Mouse (Mus musculus) liver, adult 2 months (tissue): ENCODE results near the gene Htra1. TPM values are rescaled to one million over a fixed set of nuclear protein-coding genes. Genes with fewer than 3 reads are reported as not detected.

Experiments
- DNase-seq: peaks from one replicate; pipeline ENCODE4 v3.0.0-alpha.2; 2011; ENCODE audit warnings: low read depth, low spot score; ENCODE audit errors: extremely low read depth
- H3K27ac ChIP-seq: fragments of 200-500 bp; replicated peaks from 2 replicates; pipeline ENCODE4 v1.5.1; 2012; ENCODE audit warnings: low read depth, mild to moderate bottlenecking, control low read depth, inconsistent platforms, low read length; ENCODE audit not compliant: insufficient read depth
- H3K27me3 ChIP-seq: fragments of 200-500 bp; 2 replicates; pipeline ENCODE4 v1.6.1; 2012; ENCODE audit warnings: mild to moderate bottlenecking, moderate library complexity, low read length, inconsistent platforms; ENCODE audit not compliant: control insufficient read depth, insufficient read depth
- H3K36me3 ChIP-seq: fragments of 200-500 bp; 2 replicates; pipeline ENCODE4 v1.6.1; 2012; ENCODE audit warnings: low read length, inconsistent platforms; ENCODE audit not compliant: control insufficient read depth, insufficient read depth
- H3K4me1 ChIP-seq: fragments of 200-500 bp; 2 replicates; pipeline ENCODE4 v1.6.1; 2011; ENCODE audit warnings: low read length; ENCODE audit not compliant: control insufficient read depth, insufficient read depth
- H3K4me3 ChIP-seq: fragments of 200-500 bp; 2 replicates; pipeline ENCODE4 v1.5.1; 2011; ENCODE audit warnings: low read depth, mild to moderate bottlenecking, control low read depth, low read length, moderate library complexity; ENCODE audit not compliant: insufficient read depth
- H3K79me2 ChIP-seq: fragments of 200-500 bp; 2 replicates; pipeline ENCODE4 v1.6.1; 2012; ENCODE audit warnings: inconsistent platforms, mild to moderate bottlenecking, low read length, moderate library complexity; ENCODE audit not compliant: control insufficient read depth, insufficient read depth
- H3K9ac ChIP-seq: fragments of 200-500 bp; 2 replicates; pipeline ENCODE4 v1.6.1; 2012; ENCODE audit warnings: low read depth, mild to moderate bottlenecking, control low read depth, inconsistent platforms, low read length
- CTCF ChIP-seq: fragments of 200-500 bp; IDR thresholded peaks from 2 replicates; pipeline ENCODE4 v1.5.1; 2011; ENCODE audit warnings: low read depth, low read length, control low read depth
- POLR2A ChIP-seq: fragments of 200-500 bp; IDR thresholded peaks from 2 replicates; pipeline ENCODE4 v1.6.1; 2011; ENCODE audit warnings: low read length, control low read depth; ENCODE audit not compliant: insufficient read depth; ENCODE audit errors: extremely low read depth
- WGBS: fragments of 180-500 bp; shearing (Covaris S2); methylation state at CpG from one replicate; pipeline ENCODE4 v1.1.7; 2018; 5-methylcytosine and 5-hydroxymethylcytosine counted together
- polyA plus RNA-seq: library from polyadenylated mRNA; depleted of rRNA; stranded (reverse); fragments of >200 nt; gene quantifications from 2 replicates; pipeline ENCODE4 v1.2.3, GENCODE M21; 2012
- total RNA-seq: library from RNA; depleted of rRNA; stranded (reverse); fragments of >200 nt; gene quantifications from 2 replicates; pipeline ENCODE4 v1.2.3, GENCODE M21; 2014

The Htra1 gene
- total and polyA plus RNA-seq, 2 experiments: 2.6 to 3.2 TPM

DNA sequence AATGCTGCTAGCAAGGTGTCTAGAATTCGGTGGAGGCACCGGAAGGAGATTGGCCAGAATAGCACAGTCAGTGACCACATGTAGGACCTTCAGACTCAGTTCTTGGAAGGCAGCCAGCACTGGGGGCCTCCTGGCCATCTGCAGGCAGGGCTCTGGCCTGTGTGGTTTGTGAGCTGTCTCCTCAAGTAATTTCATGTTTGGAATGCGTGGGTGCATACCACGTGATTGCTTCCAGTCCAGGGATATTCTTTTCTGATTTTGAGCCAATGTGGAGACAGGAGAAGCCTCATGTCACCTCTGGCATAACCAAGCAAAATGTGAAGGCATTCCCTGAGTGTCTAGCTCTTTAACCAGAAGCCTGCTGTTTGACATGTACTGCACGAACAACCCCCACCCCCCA is 28.8 kb downstream of the Htra1 start:
- Histone ChIP-seq H3K27ac (no peak overlapping the region), H3K4me3 (no peak overlapping the region), H3K79me2 (no peaks in the 10 kb centered on the region), H3K36me3 (no peaks in the 10 kb centered on the region), H3K4me1 (0 out of 2 replicates have a peak, but pooled peaks cover 1% of the 10 kb centered on the region), H3K27me3 (no peaks in the 10 kb centered on the region), H3K9ac (no peak overlapping the region)
- DNase-seq: no peak
- WGBS: 41% methylated on average over 5 of the region's 5 CpGs
- TF ChIP-seq POLR2A (no peak), CTCF (no peak)

DNA sequence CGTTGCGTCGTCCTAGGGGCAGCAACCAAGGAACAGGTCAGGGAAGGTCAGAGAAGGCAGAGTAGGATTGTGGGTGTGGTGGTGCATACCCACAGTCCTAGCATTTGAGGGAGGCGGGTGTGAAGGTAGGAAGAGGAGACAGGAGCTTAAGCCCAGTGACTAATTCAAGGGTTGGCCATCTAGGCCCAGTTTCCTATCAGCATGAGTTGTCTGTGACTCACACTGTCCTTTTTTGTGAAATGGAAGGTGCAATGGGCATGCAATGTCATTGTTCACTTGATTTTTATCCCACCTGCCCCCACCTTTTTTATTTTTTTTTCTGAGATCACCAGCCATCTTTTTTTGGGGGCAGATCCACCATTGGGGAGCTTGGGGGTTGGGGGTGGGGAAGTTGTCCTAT is 29.5 kb downstream of the Htra1 start:
- no peaks in the 10 kb centered on the region for H3K27me3 ChIP-seq
- no peak for TF ChIP-seq POLR2A
- no peak for TF ChIP-seq CTCF
- no peak overlapping the region for H3K27ac ChIP-seq
- no peak overlapping the region for H3K9ac ChIP-seq
- 0 out of 2 replicates have a peak, but pooled peaks cover 1% of the 10 kb centered on the region for H3K4me1 ChIP-seq
- no peaks in the 10 kb centered on the region for H3K36me3 ChIP-seq
- no peak overlapping the region for H3K4me3 ChIP-seq
- WGBS: 95% methylated on average over 4 of the region's 4 CpGs
- no peak for DNase-seq
- H3K79me2 ChIP-seq: no peaks in the 10 kb centered on the region

DNA sequence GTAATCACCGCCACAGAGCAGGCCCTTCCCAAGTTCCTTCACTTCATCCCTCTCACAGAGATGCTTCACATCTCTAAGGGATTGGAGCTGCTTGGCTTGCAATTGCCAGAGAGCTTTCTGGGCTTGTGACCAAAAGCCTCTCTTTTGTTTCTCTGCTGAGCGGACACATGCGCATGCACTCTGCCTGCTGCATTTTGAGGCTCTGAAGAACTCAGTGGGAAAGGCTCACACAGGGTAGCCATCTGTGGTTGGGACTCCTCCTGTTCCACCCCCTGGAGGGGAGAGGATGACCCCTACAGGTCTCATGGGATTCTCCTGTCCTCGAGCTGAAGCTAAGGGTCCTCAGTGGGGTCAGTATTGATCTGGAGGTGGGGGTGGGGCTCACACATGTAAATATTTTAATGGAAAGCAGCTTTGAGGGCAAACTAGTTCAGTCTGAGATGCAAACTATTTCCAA is 30.0 kb downstream of the Htra1 start:
- Histone ChIP-seq H3K9ac (no peak overlapping the region), H3K36me3 (no peaks in the 10 kb centered on the region)
- 71% methylated on average over 4 of the region's 4 CpGs for WGBS

DNA sequence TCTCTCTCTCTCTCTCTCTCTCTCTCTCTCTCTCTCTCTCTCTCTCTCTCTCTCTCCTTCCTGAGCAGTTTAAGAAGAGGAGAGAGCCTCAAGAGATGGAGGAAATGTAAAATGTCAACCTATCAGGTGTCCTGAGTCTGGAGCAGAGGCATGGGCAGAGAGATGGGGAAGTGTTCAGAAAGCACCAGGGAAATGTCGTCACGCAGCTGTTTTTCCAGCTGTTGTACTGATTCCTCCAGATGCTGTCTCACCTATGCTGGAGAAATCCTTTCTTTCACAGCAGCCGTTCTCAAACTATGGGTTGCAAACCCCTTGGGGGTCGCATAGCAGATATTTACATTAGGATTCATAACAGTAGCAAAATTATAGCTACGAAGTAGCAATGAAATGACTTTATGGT is 30.5 kb downstream of the Htra1 start:
- Histone ChIP-seq H3K4me3 (no peak overlapping the region), H3K4me1 (0 out of 2 replicates have a peak, but pooled peaks cover 1% of the 10 kb centered on the region), H3K27me3 (no peaks in the 10 kb centered on the region), H3K79me2 (no peaks in the 10 kb centered on the region), H3K36me3 (no peaks in the 10 kb centered on the region), H3K27ac (no peak overlapping the region), H3K9ac (no peak overlapping the region)
- WGBS: 91% methylated on average over 5 of the region's 5 CpGs
- DNase-seq: no peak
- TF ChIP-seq CTCF (no peak), POLR2A (no peak)

More for the DNA sequence above, 30.0 kb downstream of the Htra1 start:
- Histone ChIP-seq H3K4me3 (no peak overlapping the region), H3K4me1 (0 out of 2 replicates have a peak, but pooled peaks cover 1% of the 10 kb centered on the region), H3K79me2 (no peaks in the 10 kb centered on the region), H3K27me3 (no peaks in the 10 kb centered on the region), H3K27ac (no peak overlapping the region)
- TF ChIP-seq CTCF (no peak), POLR2A (no peak)
- DNase-seq: no peak

DNA sequence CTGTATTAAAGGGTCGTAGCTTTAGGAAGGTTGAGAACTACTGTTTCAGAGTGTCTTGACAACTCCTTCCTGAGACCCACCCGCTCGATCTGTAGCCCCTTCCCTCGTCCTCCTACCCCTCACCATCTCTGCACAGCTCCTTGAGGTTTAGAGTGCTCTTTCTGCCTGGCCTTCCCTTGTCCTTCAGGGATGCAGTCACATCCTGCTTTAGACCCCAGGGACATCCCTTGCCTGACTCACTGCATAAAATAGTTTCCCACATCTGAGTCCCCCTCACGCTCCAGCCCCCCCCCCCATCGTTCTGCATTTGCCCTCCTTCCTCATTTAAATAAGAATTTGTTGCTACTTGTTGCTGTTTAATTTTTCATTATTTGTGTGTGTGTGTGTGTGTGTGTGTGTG is 31.0 kb downstream of the Htra1 start:
- 78% methylated on average over 6 of the region's 6 CpGs for WGBS
- Histone ChIP-seq H3K4me1 (0 out of 2 replicates have a peak, but pooled peaks cover under 1% of the 10 kb centered on the region), H3K9ac (no peak overlapping the region), H3K27ac (no peak overlapping the region), H3K27me3 (no peaks in the 10 kb centered on the region), H3K79me2 (no peaks in the 10 kb centered on the region), H3K36me3 (no peaks in the 10 kb centered on the region), H3K4me3 (no peak overlapping the region)
- no peak for DNase-seq
- TF ChIP-seq POLR2A: no peak
- TF ChIP-seq CTCF: no peak

DNA sequence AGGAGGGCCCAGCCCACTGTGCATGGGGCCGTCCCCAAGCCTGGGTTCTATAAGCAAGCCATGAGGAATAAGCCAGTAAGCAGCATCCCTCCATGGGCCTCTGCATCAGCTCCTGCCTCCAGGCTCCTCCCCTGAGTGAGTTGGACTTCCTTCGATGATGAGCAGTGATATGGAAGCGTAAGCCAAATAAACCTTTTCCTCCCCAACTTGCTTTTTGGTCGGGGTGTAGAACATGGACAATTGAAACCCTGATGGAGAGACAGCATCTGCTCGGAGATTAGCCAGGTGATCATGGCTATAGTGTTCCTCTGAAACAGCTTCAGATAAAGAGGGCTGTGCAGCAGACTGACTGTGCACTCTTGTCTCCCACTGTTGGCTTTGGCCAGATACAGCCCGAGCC is 32.0 kb downstream of the Htra1 start:
- WGBS: 85% methylated on average over 6 of the region's 6 CpGs
- H3K27me3 ChIP-seq: no peaks in the 10 kb centered on the region
- H3K4me3 ChIP-seq: no peak overlapping the region
- TF ChIP-seq POLR2A: no peak
- TF ChIP-seq CTCF: no peak
- no peak for DNase-seq
- H3K9ac ChIP-seq: no peak overlapping the region
- no peaks in the 10 kb centered on the region for H3K36me3 ChIP-seq
- H3K79me2 ChIP-seq: no peaks in the 10 kb centered on the region
- H3K4me1 ChIP-seq: no peaks in the 10 kb centered on the region
- H3K27ac ChIP-seq: no peak overlapping the region
